Mouse (Mus musculus) stomach, postnatal 0 days (tissue): Measurements from ENCODE around the gene Gm10134. TPM values are rescaled to one million over a fixed set of nuclear protein-coding genes. Genes with fewer than 3 reads are reported as not detected.

Experiments
- ATAC-seq: fragments of 200-750 bp; cut with Nextera tagmentation; 2 replicates; pipeline ENCODE4 v1.8.0; 2017; ENCODE audit not compliant: low FRiP score, low TSS enrichment
- DNase-seq: peaks from one replicate; pipeline ENCODE4 v3.0.0-alpha.2; 2016; ENCODE audit warnings: low spot score
- H3K27ac ChIP-seq: fragments of 300-500 bp; sonication (generic); replicated peaks from 2 replicates; pipeline ENCODE4 v1.5.1; 2014; ENCODE audit warnings: mild to moderate bottlenecking, control low read depth
- H3K27me3 ChIP-seq: fragments of 300-500 bp; sonication (generic); 2 replicates; pipeline ENCODE4 v1.6.1; 2014; ENCODE audit warnings: low read length; ENCODE audit not compliant: control insufficient read depth, insufficient read depth
- H3K36me3 ChIP-seq: fragments of 300-500 bp; sonication (generic); 2 replicates; pipeline ENCODE4 v1.6.1; 2014; ENCODE audit warnings: low read length, mixed read lengths; ENCODE audit not compliant: control insufficient read depth, insufficient read depth
- H3K4me1 ChIP-seq: fragments of 300-500 bp; sonication (generic); replicated peaks from 2 replicates; pipeline ENCODE4 v1.6.1; 2014; ENCODE audit warnings: antibody characterized with exemption; ENCODE audit not compliant: control insufficient read depth, insufficient read depth
- H3K4me2 ChIP-seq: fragments of 300-500 bp; sonication (generic); replicated peaks from 2 replicates; pipeline ENCODE4 v1.6.1; 2014; ENCODE audit warnings: low read depth, mild to moderate bottlenecking, control low read depth, moderate library complexity
- H3K4me3 ChIP-seq: fragments of 300-500 bp; sonication (generic); 2 replicates; pipeline ENCODE4 v1.5.1; 2014; ENCODE audit warnings: low read depth, low read length, control low read depth
- H3K9ac ChIP-seq: fragments of 300-500 bp; sonication (generic); 2 replicates; pipeline ENCODE4 v1.6.1; 2014; ENCODE audit warnings: mild to moderate bottlenecking, low read length, control low read depth, mixed read lengths
- H3K9me3 ChIP-seq: fragments of 300-500 bp; sonication (generic); 2 replicates; pipeline ENCODE4 v1.6.1; 2016; ENCODE audit warnings: low read length; ENCODE audit not compliant: control insufficient read depth
- CTCF ChIP-seq: IDR thresholded peaks from 2 replicates; pipeline ENCODE4 v1.5.1; 2016; ENCODE audit warnings: antibody characterized with exemption, low read depth, mild to moderate bottlenecking, moderate library complexity
- EP300 ChIP-seq: optimal IDR thresholded peaks from 2 replicates; pipeline ENCODE3; 2016; ENCODE audit warnings: antibody characterized with exemption
- WGBS: fragments of 180-500 bp; shearing (Covaris S2); extraction: QIAGEN DNeasy Blood & Tissue Kit; methylation state at CpG from one replicate; pipeline ENCODE4 v1.1.7; 2014; 5-methylcytosine and 5-hydroxymethylcytosine counted together
- polyA plus RNA-seq: library from polyadenylated mRNA; unstranded; fragments of >200 nt; fragmentation: Nextera tagmentation; extraction: Ambion mirVana; gene quantifications from 2 replicates; pipeline ENCODE4 v1.2.1, GENCODE M21; 2015

Gm10134 gene
- polyA plus RNA-seq, 1 experiment from 2014 or later = 6.2 TPM

DNA sequence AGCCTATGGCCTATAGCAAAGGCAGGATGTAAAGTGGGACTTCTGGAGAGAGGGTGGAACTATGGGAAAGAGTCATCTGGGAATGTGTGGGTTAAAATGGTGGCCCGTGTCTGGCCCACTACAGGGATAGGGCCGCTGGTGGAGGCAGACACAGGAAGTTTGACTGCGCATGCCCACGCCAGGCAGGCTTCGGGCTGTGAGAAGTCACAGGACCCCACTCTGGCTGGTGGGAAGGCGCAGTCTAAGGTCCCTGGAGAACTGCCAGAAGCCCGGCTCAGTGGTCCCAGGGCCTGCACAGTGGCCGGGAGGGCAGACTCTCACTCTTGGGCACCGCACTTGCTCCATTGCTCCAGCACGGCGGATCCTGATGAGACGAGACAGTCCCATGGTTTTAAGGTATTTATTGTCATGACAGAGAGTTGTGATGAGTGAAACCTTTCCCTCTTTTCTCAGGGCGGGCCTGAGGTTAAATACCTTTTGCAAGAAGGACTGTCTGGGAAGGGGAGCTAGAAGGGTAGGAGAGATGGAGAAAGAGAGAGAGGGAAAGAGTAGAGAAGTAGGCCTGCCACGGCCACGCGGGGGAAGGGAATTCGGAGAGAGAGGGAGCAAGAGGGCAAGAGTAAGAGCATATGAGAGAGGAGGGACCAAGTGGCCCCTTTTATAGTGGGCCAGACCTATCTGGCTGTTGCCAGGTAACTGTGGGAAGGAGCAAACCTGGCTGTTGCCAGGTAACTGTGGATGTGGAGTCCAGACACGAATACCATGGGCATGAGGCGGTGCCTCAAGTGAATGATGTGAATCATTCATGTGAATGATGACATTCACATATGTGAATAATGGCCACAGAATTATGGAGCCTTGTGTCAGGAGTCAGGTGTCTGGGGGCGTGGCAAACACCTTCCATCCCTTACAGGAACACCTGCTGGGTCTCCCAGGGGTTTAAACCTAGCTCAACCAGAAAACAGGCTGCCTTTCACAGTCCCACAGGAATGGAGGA is 26.4 kb upstream of the Gm10134 start:
- Histone ChIP-seq H3K9ac (no peak overlapping the region), H3K4me3 (no peak overlapping the region), H3K27me3 (no peaks in the 10 kb centered on the region), H3K27ac (no peak overlapping the region), H3K9me3 (no peaks in the 10 kb centered on the region), H3K4me1 (no peaks in the 10 kb centered on the region), H3K36me3 (no peaks in the 10 kb centered on the region), H3K4me2 (no peak overlapping the region)
- DNase-seq = no peak
- 68% methylated on average over 20 of the region's 20 CpGs for WGBS
- no peak for TF ChIP-seq CTCF
- TF ChIP-seq EP300 = no peak
- ATAC-seq = 0 out of 2 replicates have a peak, but pooled peaks have one; percentile 24

DNA sequence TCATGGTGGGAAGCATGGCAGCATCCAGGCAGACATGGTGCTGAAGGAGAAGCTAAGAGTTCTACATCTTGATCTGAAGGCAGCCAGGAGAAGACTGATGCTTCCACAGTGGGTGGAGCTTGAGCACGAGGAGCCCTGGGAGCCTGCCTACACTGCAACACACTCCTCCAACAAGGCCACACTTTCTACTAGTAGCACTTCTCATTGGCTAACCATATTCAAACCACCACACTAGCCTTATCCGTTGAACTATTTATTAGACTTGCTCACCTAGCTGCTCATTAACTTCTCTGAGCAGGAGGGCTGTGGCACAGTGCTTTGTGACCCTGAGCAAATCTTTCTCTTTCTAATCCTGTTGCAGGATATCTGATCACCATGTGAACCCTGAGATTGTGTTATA is 22.0 kb upstream of the Gm10134 start:
- TF ChIP-seq CTCF (no peak), EP300 (no peak)
- Histone ChIP-seq H3K4me3 (no peak overlapping the region), H3K27me3 (no peaks in the 10 kb centered on the region), H3K27ac (no peak overlapping the region), H3K9me3 (no peaks in the 10 kb centered on the region), H3K36me3 (no peaks in the 10 kb centered on the region), H3K4me1 (no peaks in the 10 kb centered on the region), H3K4me2 (no peak overlapping the region), H3K9ac (no peak overlapping the region)
- 36% methylated on average over 2 of the region's 2 CpGs for WGBS
- no peak for ATAC-seq
- no peak for DNase-seq

DNA sequence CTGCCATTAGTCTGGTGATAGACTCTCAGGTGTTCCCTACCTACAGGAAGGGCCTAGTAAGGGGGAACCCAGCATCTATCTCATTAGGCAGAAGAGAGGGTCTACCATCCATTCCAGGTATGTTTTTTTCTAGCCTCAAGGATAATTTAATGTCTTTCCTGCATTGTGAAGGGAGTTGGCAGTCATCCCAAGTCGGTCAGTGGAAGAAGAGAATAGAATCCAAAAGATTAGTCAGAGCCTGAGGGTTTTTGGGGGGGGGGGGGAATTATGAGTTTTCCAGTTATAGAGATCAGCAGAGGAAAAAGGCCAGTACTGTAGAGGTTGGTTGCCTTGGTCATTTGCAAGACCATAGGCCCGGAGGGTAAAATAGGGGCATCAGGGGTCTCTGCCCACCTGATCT is 11.4 kb upstream of the Gm10134 start:
- no peaks in the 10 kb centered on the region for H3K9me3 ChIP-seq
- TF ChIP-seq EP300 = no peak
- TF ChIP-seq CTCF = no peak
- no peak overlapping the region for H3K4me2 ChIP-seq
- H3K9ac ChIP-seq = no peak overlapping the region
- no peak for ATAC-seq
- H3K4me1 ChIP-seq = peaks cover 3% of the 10 kb centered on the region; the same call in 1 of the 2 replicates
- H3K27ac ChIP-seq = no peak overlapping the region
- H3K27me3 ChIP-seq = no peaks in the 10 kb centered on the region
- no peaks in the 10 kb centered on the region for H3K36me3 ChIP-seq
- no peak for DNase-seq
- WGBS = 71% methylated on average over 2 of the region's 2 CpGs
- no peak overlapping the region for H3K4me3 ChIP-seq

DNA sequence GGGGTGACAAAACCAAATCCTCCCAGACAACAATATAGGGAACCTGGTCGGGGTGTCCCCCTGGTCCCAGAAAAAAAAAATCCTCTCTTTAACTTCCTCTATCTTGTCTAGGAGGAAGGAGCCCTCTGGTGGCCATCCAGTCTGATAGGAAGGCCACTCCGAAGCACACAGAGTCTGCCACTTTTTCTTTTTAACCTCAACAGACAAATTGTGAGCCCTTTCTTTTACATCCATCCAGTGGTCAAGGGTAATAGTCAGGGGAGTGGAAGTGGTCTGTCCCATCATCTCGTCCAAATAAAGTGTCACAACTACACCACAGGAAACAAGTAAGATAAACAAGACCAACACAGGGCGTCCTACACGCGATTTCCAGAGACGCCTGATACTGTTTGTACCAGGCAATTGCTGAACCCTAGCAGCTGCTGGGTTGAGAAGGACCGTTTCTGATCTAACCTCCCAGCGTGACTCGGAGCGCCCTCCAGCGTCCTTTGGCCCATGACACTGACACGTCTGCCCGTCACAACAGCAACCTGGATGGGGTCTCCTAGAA is 10.6 kb upstream of the Gm10134 start:
- Histone ChIP-seq H3K4me2 (peak overlapping the region; percentile 20; the same call in 1 of the 2 replicates), H3K4me3 (no peak overlapping the region), H3K9me3 (no peaks in the 10 kb centered on the region), H3K4me1 (peaks cover 3% of the 10 kb centered on the region; the same call in 1 of the 2 replicates), H3K27me3 (no peaks in the 10 kb centered on the region), H3K27ac (no peak overlapping the region), H3K9ac (peak overlapping the region; percentile 18; the same call in 1 of the 2 replicates), H3K36me3 (no peaks in the 10 kb centered on the region)
- TF ChIP-seq CTCF (peak; percentile 66), EP300 (no peak)
- ATAC-seq = 0 out of 2 replicates have a peak, but pooled peaks have one; percentile 24
- 66% methylated on average over 14 of the region's 14 CpGs for WGBS
- DNase-seq = no peak

GRCm38 (mm10) chr2:28495801-28496595 is 9.9 kb upstream of the Gm10134 start:
- TF ChIP-seq EP300 (no peak), CTCF (no peak)
- H3K36me3 ChIP-seq = no peaks in the 10 kb centered on the region
- WGBS = 71% methylated on average over 16 of the region's 16 CpGs
- no peaks in the 10 kb centered on the region for H3K27me3 ChIP-seq
- DNase-seq (no peak), ATAC-seq (no peak)
- peak overlapping the region; percentile 20; the same call in 1 of the 2 replicates for H3K4me2 ChIP-seq
- H3K9me3 ChIP-seq = no peaks in the 10 kb centered on the region
- H3K4me1 ChIP-seq = peaks cover 3% of the 10 kb centered on the region; the same call in 1 of the 2 replicates
- no peak overlapping the region for H3K4me3 ChIP-seq
- H3K27ac ChIP-seq = peak overlapping the region; percentile 67
- H3K9ac ChIP-seq = peak overlapping the region; percentile 23
